Mouse (Mus musculus): ENCODE measurements around the gene Nrp2. TPM values are rescaled to one million over a fixed set of nuclear protein-coding genes. Genes with fewer than 3 reads are reported as not detected.

Nrp2 gene
- total RNA-seq, 1 experiment from 2014 or later: 44.1 TPM

- DNase-seq: no peak
Measured at GRCm38 (mm10) chr1:62723891-62724290, 20.8 kb downstream of the Nrp2 start.

- peak; percentile 42 for DNase-seq
Measured at GRCm38 (mm10) chr1:62724461-62725021, 21.5 kb downstream of the Nrp2 start.

- DNase-seq: peak; percentile 49
Measured at GRCm38 (mm10) chr1:62725032-62725678, 22.1 kb downstream of the Nrp2 start.

GRCm38 (mm10) chr1:62727191-62727590 lies 24.1 kb downstream of the Nrp2 start:
- DNase-seq: no peak

GRCm38 (mm10) chr1:62728421-62728820 lies 25.3 kb downstream of the Nrp2 start:
- DNase-seq: no peak

- no peak for DNase-seq
Measured at GRCm38 (mm10) chr1:62728926-62729325, 25.8 kb downstream of the Nrp2 start.

- no peak for DNase-seq
Measured at GRCm38 (mm10) chr1:62729345-62730150, 26.5 kb downstream of the Nrp2 start.

- DNase-seq: no peak
Measured at GRCm38 (mm10) chr1:62732036-62732435, 29.0 kb downstream of the Nrp2 start.

- DNase-seq: no peak
Measured at GRCm38 (mm10) chr1:62734420-62734931, 31.4 kb downstream of the Nrp2 start.

GRCm38 (mm10) chr1:62734980-62735379 lies 31.9 kb downstream of the Nrp2 start:
- DNase-seq: no peak

GRCm38 (mm10) chr1:62735835-62736234 lies 32.8 kb downstream of the Nrp2 start:
- no peak for DNase-seq

- DNase-seq: no peak
Measured at GRCm38 (mm10) chr1:62736455-62737012, 33.4 kb downstream of the Nrp2 start.

GRCm38 (mm10) chr1:62738165-62738564 lies 35.1 kb downstream of the Nrp2 start:
- no peak for DNase-seq

GRCm38 (mm10) chr1:62742092-62742491 lies 39.0 kb downstream of the Nrp2 start:
- peak; percentile 22 for DNase-seq

GRCm38 (mm10) chr1:62743064-62743694 lies 40.1 kb downstream of the Nrp2 start:
- DNase-seq: no peak

GRCm38 (mm10) chr1:62745889-62746288 lies 42.8 kb downstream of the Nrp2 start:
- DNase-seq: no peak

GRCm38 (mm10) chr1:62747421-62748111 lies 44.5 kb downstream of the Nrp2 start:
- no peak for DNase-seq

- DNase-seq: no peak
Measured at GRCm38 (mm10) chr1:62748361-62748760, 45.3 kb downstream of the Nrp2 start.

- DNase-seq: no peak
Measured at GRCm38 (mm10) chr1:62749716-62750115, 46.6 kb downstream of the Nrp2 start.

GRCm38 (mm10) chr1:62750408-62751008 lies 47.4 kb downstream of the Nrp2 start:
- no peak for DNase-seq
